Mouse (Mus musculus): ENCODE data around the gene Ltbr. TPM values are rescaled to one million over a fixed set of nuclear protein-coding genes. Genes with fewer than 3 reads are reported as not detected.

Ltbr gene
- polyA plus RNA-seq, 1 experiment from 2014 or later, result 47.0 TPM

DNA sequence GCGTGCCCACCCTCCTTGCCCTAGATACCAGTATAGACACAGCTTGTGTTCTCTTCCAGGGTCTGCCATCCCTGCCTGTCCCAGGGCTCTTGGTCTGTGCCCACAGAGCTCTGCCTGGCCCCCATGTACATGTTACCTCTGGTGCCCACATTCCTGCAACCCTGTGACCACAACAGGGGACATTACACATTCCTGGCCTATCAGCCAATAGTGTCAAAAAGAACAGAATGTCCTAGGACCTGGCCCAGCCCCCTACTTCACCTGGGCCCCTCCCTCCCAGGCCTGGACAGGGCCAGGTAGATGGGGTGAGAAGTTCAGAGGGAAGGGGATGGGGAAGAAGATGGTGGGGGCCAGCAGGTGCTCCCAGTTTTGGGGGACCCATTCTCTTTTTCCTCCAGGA is 6.6 kb upstream of the Ltbr start, which contains the start of gene Scnn1a:
TSS of gene Scnn1a (plus strand) at position 337 of the 400 bp plus-strand sequence.
- Histone ChIP-seq H3K27me3 (peaks cover 41% of the 10 kb centered on the region), H3K4me2 (peak within 1 kb of the TSS; percentile 10; the same call in 1 of the 2 replicates), H3K4me3 (peak within 1 kb of the TSS; percentile 5), H3K27ac (no peak within 1 kb of the TSS), H3K9ac (no peak within 1 kb of the TSS), H3K4me1 (peaks cover 9% of the 10 kb centered on the region), H3K36me3 (no peaks in the 10 kb centered on the region), H3K9me3 (no peaks in the 10 kb centered on the region)
- ATAC-seq (ENCODE audit: insufficient number of reproducible peaks, low FRiP score, low TSS enrichment, low read depth), result no peak
- 84% methylated on average over 1 of the region's 1 CpGs for WGBS

- peaks cover 41% of the 10 kb centered on the region for H3K27me3 ChIP-seq
- H3K9me3 ChIP-seq, result no peaks in the 10 kb centered on the region
- no peaks in the 10 kb centered on the region for H3K36me3 ChIP-seq
- no peak overlapping the region for H3K9ac ChIP-seq
- no peak for ATAC-seq (ENCODE audit: insufficient number of reproducible peaks, low FRiP score, low TSS enrichment, low read depth)
- H3K4me2 ChIP-seq, result no peak overlapping the region
- H3K27ac ChIP-seq, result no peak overlapping the region
- H3K4me3 ChIP-seq, result no peak overlapping the region
- H3K4me1 ChIP-seq, result peaks cover 10% of the 10 kb centered on the region
Measured at GRCm38 (mm10) chr6:125319919-125320296, 6.2 kb upstream of the Ltbr start.

GRCm38 (mm10) chr6:125318981-125319918 is 5.6 kb upstream of the Ltbr start:
- no peak overlapping the region for H3K4me2 ChIP-seq
- H3K9ac ChIP-seq, result no peak overlapping the region
- WGBS, result 62% methylated on average over 15 of the region's 15 CpGs
- peaks cover 41% of the 10 kb centered on the region for H3K27me3 ChIP-seq
- no peak overlapping the region for H3K4me3 ChIP-seq
- no peaks in the 10 kb centered on the region for H3K36me3 ChIP-seq
- no peaks in the 10 kb centered on the region for H3K9me3 ChIP-seq
- H3K27ac ChIP-seq, result no peak overlapping the region
- ATAC-seq (ENCODE audit: insufficient number of reproducible peaks, low FRiP score, low TSS enrichment, low read depth), result no peak
- peaks cover 17% of the 10 kb centered on the region for H3K4me1 ChIP-seq

GRCm38 (mm10) chr6:125317077-125317476 is 3.4 kb upstream of the Ltbr start:
- 51% methylated on average over 7 of the region's 7 CpGs for WGBS
- no peak overlapping the region for H3K4me2 ChIP-seq
- H3K9ac ChIP-seq, result no peak overlapping the region
- H3K36me3 ChIP-seq, result peaks cover 2% of the 10 kb centered on the region; the same call in 1 of the 2 replicates
- no peak for ATAC-seq (ENCODE audit: insufficient number of reproducible peaks, low FRiP score, low TSS enrichment, low read depth)
- H3K9me3 ChIP-seq, result no peaks in the 10 kb centered on the region
- H3K4me1 ChIP-seq, result peaks cover 39% of the 10 kb centered on the region
- H3K4me3 ChIP-seq, result no peak overlapping the region
- peaks cover 29% of the 10 kb centered on the region for H3K27me3 ChIP-seq
- H3K27ac ChIP-seq, result no peak overlapping the region

DNA sequence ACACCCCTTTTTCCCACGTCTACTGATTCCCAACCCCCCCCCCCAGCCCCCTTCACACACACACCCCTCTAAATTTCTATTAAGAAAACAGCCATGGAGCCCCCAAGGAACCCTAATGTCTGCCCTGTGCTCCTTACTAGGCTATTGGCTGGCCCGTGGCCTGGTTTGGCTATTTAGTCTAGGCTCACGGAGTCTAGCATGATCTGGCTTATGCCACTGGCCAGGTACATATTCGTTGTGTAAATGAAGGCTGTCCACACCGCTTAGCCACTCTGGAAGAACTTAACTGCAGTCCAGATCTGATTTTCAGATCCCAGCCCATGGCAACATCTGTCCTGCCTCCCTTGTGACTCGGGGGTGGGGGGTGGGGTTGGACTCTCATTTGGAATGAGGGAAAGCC is 1.1 kb upstream of the Ltbr start:
- H3K9ac ChIP-seq, result 0 out of 2 replicates have a peak overlapping the region, but pooled peaks have one; percentile 63
- 55% methylated on average over 6 of the region's 6 CpGs for WGBS
- H3K27me3 ChIP-seq, result 0 out of 2 replicates have a peak, but pooled peaks cover 6% of the 10 kb centered on the region
- H3K36me3 ChIP-seq, result peaks cover 12% of the 10 kb centered on the region; the same call in 1 of the 2 replicates
- no peak overlapping the region for H3K4me2 ChIP-seq
- no peak overlapping the region for H3K4me3 ChIP-seq
- H3K9me3 ChIP-seq, result no peaks in the 10 kb centered on the region
- H3K27ac ChIP-seq, result no peak overlapping the region
- no peak for ATAC-seq (ENCODE audit: insufficient number of reproducible peaks, low FRiP score, low TSS enrichment, low read depth)
- H3K4me1 ChIP-seq, result peaks cover 37% of the 10 kb centered on the region

- Histone ChIP-seq H3K9ac (peak overlapping the region; percentile 63), H3K9me3 (no peaks in the 10 kb centered on the region), H3K27ac (peak overlapping the region; percentile 82), H3K4me2 (peak overlapping the region; percentile 79), H3K27me3 (0 out of 2 replicates have a peak, but pooled peaks cover 3% of the 10 kb centered on the region), H3K36me3 (peaks cover 12% of the 10 kb centered on the region; the same call in 1 of the 2 replicates), H3K4me3 (peak overlapping the region; percentile 57), H3K4me1 (peaks cover 41% of the 10 kb centered on the region)
- 38% methylated on average over 7 of the region's 7 CpGs for WGBS
- no peak for ATAC-seq (ENCODE audit: insufficient number of reproducible peaks, low FRiP score, low TSS enrichment, low read depth)
Measured at GRCm38 (mm10) chr6:125314231-125314563, 512 bp upstream of the Ltbr start.

DNA sequence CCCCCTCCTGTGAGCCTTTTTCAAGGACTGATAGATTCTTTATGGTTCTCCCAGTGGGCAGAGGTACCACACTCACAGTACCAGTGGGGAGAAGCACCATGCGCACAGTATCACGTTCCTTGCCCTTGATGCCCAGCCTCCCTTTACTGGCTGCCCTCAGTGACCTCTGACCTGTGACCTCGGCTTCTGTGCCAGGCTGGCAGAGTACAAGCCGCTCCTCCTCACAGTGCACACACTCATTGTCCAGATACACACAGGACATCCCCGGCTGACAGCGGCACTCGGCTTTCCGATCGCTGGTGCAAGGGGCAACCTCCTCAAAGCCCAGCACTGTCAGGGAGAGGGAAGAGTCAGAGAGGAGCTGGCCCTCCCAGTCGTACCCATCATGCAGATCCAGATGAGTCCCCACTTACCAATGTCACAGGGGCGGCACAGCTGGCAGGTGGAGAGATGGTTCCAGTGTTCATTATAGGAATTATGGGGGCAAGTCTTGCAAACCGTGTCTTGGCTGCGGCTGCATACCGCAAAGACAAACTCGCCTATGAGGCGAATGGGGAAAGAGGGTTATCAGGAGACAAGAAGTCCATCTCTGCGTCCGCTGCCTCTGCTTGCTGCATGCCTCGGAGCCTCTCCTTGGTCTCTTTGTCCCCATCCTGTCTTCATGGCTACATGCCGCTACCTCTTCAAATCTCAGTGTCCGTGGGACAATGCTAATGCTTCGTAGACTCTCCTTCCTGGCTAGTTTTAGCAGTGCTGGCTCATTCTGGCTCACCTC is 917 bp downstream of the Ltbr start:
- H3K9ac ChIP-seq, result peak overlapping the region; percentile 63
- peaks cover 46% of the 10 kb centered on the region for H3K4me1 ChIP-seq
- no peaks in the 10 kb centered on the region for H3K9me3 ChIP-seq
- peak overlapping the region; percentile 82 for H3K27ac ChIP-seq
- 71% methylated on average over 22 of the region's 22 CpGs for WGBS
- peak overlapping the region; percentile 57 for H3K4me3 ChIP-seq
- H3K36me3 ChIP-seq, result peaks cover 18% of the 10 kb centered on the region; the same call in 1 of the 2 replicates
- no peak for ATAC-seq (ENCODE audit: insufficient number of reproducible peaks, low FRiP score, low TSS enrichment, low read depth)
- no peaks in the 10 kb centered on the region for H3K27me3 ChIP-seq
- peak overlapping the region; percentile 79 for H3K4me2 ChIP-seq

DNA sequence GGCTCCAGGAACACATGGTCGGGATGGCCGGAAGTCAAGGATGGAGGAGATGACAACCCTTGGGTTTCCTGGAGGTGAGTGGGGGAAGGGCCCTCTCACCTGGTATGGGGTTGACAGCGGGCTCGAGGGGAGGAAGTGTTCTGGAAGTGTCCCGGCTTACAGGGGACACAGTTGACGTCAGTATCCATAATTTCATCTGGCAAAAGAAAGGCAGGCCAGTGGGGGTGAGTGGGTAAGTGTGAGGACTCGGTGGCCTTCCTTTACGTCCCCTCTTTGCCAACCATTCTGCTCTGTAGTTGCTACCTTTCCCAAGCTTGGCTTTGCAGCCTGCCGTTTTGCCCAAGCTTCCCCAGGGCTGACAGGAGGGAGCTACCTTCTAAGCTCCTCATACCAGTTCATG is 1.5 kb downstream of the Ltbr start:
- WGBS, result 74% methylated on average over 9 of the region's 9 CpGs
- Histone ChIP-seq H3K27ac (no peak overlapping the region), H3K4me1 (peaks cover 46% of the 10 kb centered on the region), H3K36me3 (peaks cover 22% of the 10 kb centered on the region), H3K9ac (no peak overlapping the region), H3K27me3 (no peaks in the 10 kb centered on the region), H3K9me3 (no peaks in the 10 kb centered on the region), H3K4me2 (peak overlapping the region; percentile 79), H3K4me3 (peak overlapping the region; percentile 57)
- ATAC-seq (ENCODE audit: insufficient number of reproducible peaks, low FRiP score, low TSS enrichment, low read depth), result no peak

DNA sequence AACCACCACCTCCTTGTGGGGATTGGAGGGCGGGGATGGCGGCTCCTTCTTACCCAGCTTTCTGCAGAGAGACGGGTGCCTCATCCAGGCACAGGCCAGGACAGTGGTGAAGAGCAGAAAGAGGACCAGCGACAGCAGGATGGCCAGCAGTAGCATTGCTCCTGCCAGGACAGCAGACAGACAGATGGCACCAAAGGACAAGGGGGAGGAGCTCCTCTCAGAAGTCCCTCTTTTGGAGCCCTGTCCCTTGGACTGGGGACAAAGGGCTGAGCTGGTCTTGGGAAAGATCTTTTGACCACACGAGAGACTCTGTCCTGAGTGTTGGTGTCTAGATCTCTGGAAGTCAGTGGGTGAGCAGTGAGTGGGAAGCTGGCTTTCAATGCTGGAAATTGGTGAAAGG is 4.3 kb downstream of the Ltbr start:
- Histone ChIP-seq H3K4me1 (peaks cover 40% of the 10 kb centered on the region), H3K36me3 (peaks cover 34% of the 10 kb centered on the region), H3K27ac (no peak overlapping the region), H3K9ac (no peak overlapping the region), H3K4me3 (no peak overlapping the region), H3K4me2 (no peak overlapping the region), H3K9me3 (no peaks in the 10 kb centered on the region), H3K27me3 (no peaks in the 10 kb centered on the region)
- 50% methylated on average over 5 of the region's 5 CpGs for WGBS
- no peak for ATAC-seq (ENCODE audit: insufficient number of reproducible peaks, low FRiP score, low TSS enrichment, low read depth)

GRCm38 (mm10) chr6:125308921-125309320 is 4.8 kb downstream of the Ltbr start:
- Histone ChIP-seq H3K4me2 (no peak overlapping the region), H3K36me3 (peaks cover 34% of the 10 kb centered on the region)
- 14% methylated on average over 13 of the region's 13 CpGs for WGBS

GRCm38 (mm10) chr6:125307091-125307490 is 6.6 kb downstream of the Ltbr start:
- Histone ChIP-seq H3K4me3 (no peak overlapping the region), H3K36me3 (peaks cover 32% of the 10 kb centered on the region), H3K9ac (no peak overlapping the region), H3K9me3 (no peaks in the 10 kb centered on the region), H3K4me1 (peaks cover 23% of the 10 kb centered on the region), H3K27me3 (no peaks in the 10 kb centered on the region), H3K4me2 (no peak overlapping the region), H3K27ac (no peak overlapping the region)
- WGBS, result 91% methylated on average over 5 of the region's 5 CpGs
- no peak for ATAC-seq (ENCODE audit: insufficient number of reproducible peaks, low FRiP score, low TSS enrichment, low read depth)

More at GRCm38 (mm10) chr6:125308921-125309320, 4.8 kb downstream of the Ltbr start:
- ATAC-seq (ENCODE audit: insufficient number of reproducible peaks, low FRiP score, low TSS enrichment, low read depth), result 0 out of 2 replicates have a peak, but pooled peaks have one; percentile 21
- H3K4me3 ChIP-seq, result no peak overlapping the region
- no peak overlapping the region for H3K9ac ChIP-seq
- H3K27ac ChIP-seq, result no peak overlapping the region
- no peaks in the 10 kb centered on the region for H3K9me3 ChIP-seq
- peaks cover 35% of the 10 kb centered on the region for H3K4me1 ChIP-seq
- H3K27me3 ChIP-seq, result no peaks in the 10 kb centered on the region

- Histone ChIP-seq H3K4me2 (no peak overlapping the region), H3K27ac (no peak overlapping the region), H3K27me3 (no peaks in the 10 kb centered on the region), H3K36me3 (peaks cover 22% of the 10 kb centered on the region), H3K9me3 (no peaks in the 10 kb centered on the region), H3K4me3 (no peak overlapping the region), H3K4me1 (peaks cover 18% of the 10 kb centered on the region), H3K9ac (no peak overlapping the region)
- 74% methylated on average over 6 of the region's 6 CpGs for WGBS
- ATAC-seq (ENCODE audit: insufficient number of reproducible peaks, low FRiP score, low TSS enrichment, low read depth), result no peak
Measured at GRCm38 (mm10) chr6:125305465-125305864, 8.2 kb downstream of the Ltbr start.
